Mouse (Mus musculus) brown adipose tissue, adult 24 weeks (tissue): ENCODE measurements around the gene 4930469K13Rik. TPM values are rescaled to one million over a fixed set of nuclear protein-coding genes. Genes with fewer than 3 reads are reported as not detected.

Source experiments
- H3K27ac ChIP-seq: fragments of 200-500 bp; replicated peaks from 2 replicates; pipeline ENCODE4 v1.5.1; 2012; ENCODE audit warnings: low read depth, mild to moderate bottlenecking, low read length
- H3K4me1 ChIP-seq: fragments of 200-500 bp; 2 replicates; pipeline ENCODE4 v1.6.1; 2012; ENCODE audit warnings: low read length, mixed read lengths; ENCODE audit not compliant: control insufficient read depth, insufficient read depth, insufficient read length
- H3K4me3 ChIP-seq: fragments of 200-500 bp; 2 replicates; pipeline ENCODE4 v1.5.1; 2012; ENCODE audit warnings: low read depth, mild to moderate bottlenecking, low read length, moderate library complexity; ENCODE audit not compliant: insufficient read depth
- polyA plus RNA-seq: library from polyadenylated mRNA; stranded (reverse); fragments of >200 nt; gene quantifications from 2 replicates; pipeline ENCODE4 v1.2.4, GENCODE M21; 2012; ENCODE audit not compliant: missing spikeins, insufficient read depth, insufficient read length

The 4930469K13Rik gene
- polyA plus RNA-seq, 1 experiment: not detected

GRCm38 (mm10) chr11:34058960-34059359, 39.4 kb downstream of the 4930469K13Rik start:
- Histone ChIP-seq H3K4me3 (no peak overlapping the region), H3K4me1 (no peaks in the 10 kb centered on the region; the same call in 1 of the 2 replicates), H3K27ac (no peak overlapping the region)

- no peak overlapping the region for H3K27ac ChIP-seq
- H3K4me1 ChIP-seq: no peaks in the 10 kb centered on the region; the same call in 1 of the 2 replicates
Observed at GRCm38 (mm10) chr11:34058332-34058731, 40.0 kb downstream of the 4930469K13Rik start.

GRCm38 (mm10) chr11:34056715-34057114, 41.6 kb downstream of the 4930469K13Rik start:
- Histone ChIP-seq H3K4me1 (no peaks in the 10 kb centered on the region; the same call in 1 of the 2 replicates), H3K27ac (no peak overlapping the region), H3K4me3 (no peak overlapping the region)

More at GRCm38 (mm10) chr11:34058332-34058731, 40.0 kb downstream of the 4930469K13Rik start:
- no peak overlapping the region for H3K4me3 ChIP-seq

GRCm38 (mm10) chr11:34054031-34054727, 44.2 kb downstream of the 4930469K13Rik start:
- no peak overlapping the region for H3K27ac ChIP-seq
- no peaks in the 10 kb centered on the region; the same call in 1 of the 2 replicates for H3K4me1 ChIP-seq
- no peak overlapping the region for H3K4me3 ChIP-seq

- Histone ChIP-seq H3K4me1 (no peaks in the 10 kb centered on the region; the same call in 1 of the 2 replicates), H3K27ac (no peak overlapping the region), H3K4me3 (no peak overlapping the region)
Observed at GRCm38 (mm10) chr11:34053031-34053818, 45.1 kb downstream of the 4930469K13Rik start.

GRCm38 (mm10) chr11:34050643-34051042, 47.7 kb downstream of the 4930469K13Rik start:
- Histone ChIP-seq H3K27ac (no peak overlapping the region), H3K4me1 (no peaks in the 10 kb centered on the region; the same call in 1 of the 2 replicates), H3K4me3 (no peak overlapping the region)

GRCm38 (mm10) chr11:34050063-34050462, 48.3 kb downstream of the 4930469K13Rik start:
- Histone ChIP-seq H3K27ac (no peak overlapping the region), H3K4me1 (no peaks in the 10 kb centered on the region; the same call in 1 of the 2 replicates), H3K4me3 (no peak overlapping the region)

GRCm38 (mm10) chr11:34049125-34049379, 49.3 kb downstream of the 4930469K13Rik start:
- Histone ChIP-seq H3K27ac (no peak overlapping the region), H3K4me3 (peak overlapping the region; percentile 17; the same call in 1 of the 2 replicates), H3K4me1 (no peaks in the 10 kb centered on the region)

- H3K4me1 ChIP-seq: no peaks in the 10 kb centered on the region
- no peak overlapping the region; the same call in 1 of the 2 replicates for H3K27ac ChIP-seq
- H3K4me3 ChIP-seq: peak overlapping the region; percentile 17
Observed at GRCm38 (mm10) chr11:34048375-34049124, 49.8 kb downstream of the 4930469K13Rik start.

- peak overlapping the region; percentile 81 for H3K27ac ChIP-seq
- H3K4me1 ChIP-seq: no peaks in the 10 kb centered on the region
- peak overlapping the region; percentile 49 for H3K4me3 ChIP-seq
Observed at GRCm38 (mm10) chr11:34047542-34047937, 50.8 kb downstream of the 4930469K13Rik start.

- Histone ChIP-seq H3K4me3 (peak within 1 kb of the TSS; percentile 49), H3K27ac (peak within 1 kb of the TSS; percentile 81), H3K4me1 (no peaks in the 10 kb centered on the region)
Observed at GRCm38 (mm10) chr11:34046767-34047541, 51.4 kb downstream of the 4930469K13Rik start, which contains the start of gene Lcp2. Lcp2 (plus strand) TSS chr11:34046920.

- Histone ChIP-seq H3K4me3 (no peak overlapping the region), H3K27ac (no peak overlapping the region), H3K4me1 (no peaks in the 10 kb centered on the region)
Observed at GRCm38 (mm10) chr11:34042808-34043207, 55.5 kb downstream of the 4930469K13Rik start.

- Histone ChIP-seq H3K4me1 (no peaks in the 10 kb centered on the region), H3K27ac (no peak overlapping the region), H3K4me3 (no peak overlapping the region)
Observed at GRCm38 (mm10) chr11:34040061-34040460, 58.3 kb downstream of the 4930469K13Rik start.

GRCm38 (mm10) chr11:34035909-34036658, 62.3 kb downstream of the 4930469K13Rik start:
- H3K4me3 ChIP-seq: no peak overlapping the region
- H3K4me1 ChIP-seq: no peaks in the 10 kb centered on the region

More at GRCm38 (mm10) chr11:34035909-34036658, 62.3 kb downstream of the 4930469K13Rik start:
- no peak overlapping the region for H3K27ac ChIP-seq
